Mouse (Mus musculus) limb, embryonic 14.5 days (tissue): ENCODE measurements around the gene Aff3. TPM values are rescaled to one million over a fixed set of nuclear protein-coding genes. Genes with fewer than 3 reads are reported as not detected.

ENCODE experiments used
- ATAC-seq: fragments of 200-750 bp; cut with Nextera tagmentation; 2 replicates; pipeline ENCODE4 v1.8.0; 2017; ENCODE audit warnings: low read depth, moderate number of reproducible peaks, moderate TSS enrichment; ENCODE audit not compliant: low FRiP score
- DNase-seq: peaks from one replicate; pipeline ENCODE4 v3.0.0-alpha.2; 2015; ENCODE audit warnings: low spot score
- H3K27ac ChIP-seq: fragments of 300-500 bp; sonication (generic); replicated peaks from 2 replicates; pipeline ENCODE4 v1.5.1; 2014; ENCODE audit warnings: low read depth, mild to moderate bottlenecking, low read length, moderate library complexity, mixed read lengths
- H3K27me3 ChIP-seq: fragments of 300-500 bp; sonication (generic); 2 replicates; pipeline ENCODE4 v1.6.1; 2014; ENCODE audit warnings: low read length, mixed read lengths; ENCODE audit not compliant: control insufficient read depth, insufficient read depth
- H3K36me3 ChIP-seq: fragments of 300-500 bp; sonication (generic); 2 replicates; pipeline ENCODE4 v1.6.1; 2014; ENCODE audit warnings: mild to moderate bottlenecking, low read length, moderate library complexity, mixed read lengths; ENCODE audit not compliant: control insufficient read depth, insufficient read depth
- H3K4me1 ChIP-seq: fragments of 300-500 bp; sonication (generic); 2 replicates; pipeline ENCODE4 v1.6.1; 2014; ENCODE audit warnings: antibody characterized with exemption, low read length, mixed read lengths; ENCODE audit not compliant: control insufficient read depth, insufficient read depth
- H3K4me2 ChIP-seq: fragments of 300-500 bp; sonication (generic); replicated peaks from 2 replicates; pipeline ENCODE4 v1.6.1; 2014; ENCODE audit warnings: low read depth, mild to moderate bottlenecking, low read length, moderate library complexity; ENCODE audit not compliant: severe bottlenecking
- H3K4me3 ChIP-seq: fragments of 300-500 bp; sonication (generic); replicated peaks from 2 replicates; pipeline ENCODE4 v1.5.1; 2014; ENCODE audit warnings: low read length
- H3K9ac ChIP-seq: fragments of 300-500 bp; sonication (generic); 2 replicates; pipeline ENCODE4 v1.6.1; 2014; ENCODE audit warnings: mild to moderate bottlenecking, low read depth, low read length, moderate library complexity; ENCODE audit not compliant: severe bottlenecking
- H3K9me3 ChIP-seq: fragments of 300-500 bp; sonication (generic); 2 replicates; pipeline ENCODE4 v1.6.1; 2016; ENCODE audit warnings: low read length; ENCODE audit not compliant: control insufficient read depth
- POLR2A ChIP-seq: fragments of 200-500 bp; IDR thresholded peaks from 2 replicates; pipeline ENCODE4 v1.8.0; 2012; ENCODE audit warnings: inconsistent platforms, mild to moderate bottlenecking, moderate library complexity, borderline replicate concordance; ENCODE audit not compliant: insufficient read depth, insufficient read length; ENCODE audit errors: extremely low read depth
- WGBS: fragments of 180-500 bp; shearing (Covaris S2); extraction: QIAGEN DNeasy Blood & Tissue Kit; methylation state at CpG from one replicate; pipeline ENCODE4 v1.1.7; 2014; 5-methylcytosine and 5-hydroxymethylcytosine counted together
- polyA plus RNA-seq, 2 experiments: library from polyadenylated mRNA; depleted of rRNA in 1 of 2; stranded (reverse) in 1 of 2; unstranded in 1 of 2; fragments of >200 nt; fragmentation: Nextera tagmentation in 1 of 2; extraction: Ambion mirVana in 1 of 2; gene quantifications; 2 replicates each; pipeline versions ENCODE4 v1.2.1 to v1.2.3; 2012 to 2014

Aff3 gene
- polyA plus RNA-seq, 2 experiments = 20.4 to 22.4 TPM

DNA sequence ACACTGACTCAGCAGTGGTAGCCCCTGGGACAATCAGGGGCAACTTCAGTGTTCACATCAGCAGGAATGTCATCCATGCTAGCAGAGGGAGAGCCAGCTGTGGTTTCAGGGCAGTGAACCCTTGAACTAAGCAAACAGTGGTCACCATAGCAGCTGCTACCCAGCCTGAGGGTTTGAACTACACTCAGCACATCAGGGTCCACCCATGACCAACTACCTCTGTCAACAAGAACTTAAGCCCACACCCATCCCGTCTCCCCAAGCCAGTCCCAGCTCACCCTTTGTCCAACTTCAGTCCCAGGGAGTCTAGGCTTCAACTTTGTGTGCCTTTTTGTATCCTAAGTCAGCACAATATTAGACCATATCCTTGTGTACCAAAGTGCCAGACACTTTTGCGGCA, 176.9 kb downstream of the Aff3 start:
- no peak for DNase-seq
- no peak for TF ChIP-seq POLR2A
- ATAC-seq = no peak
- Histone ChIP-seq H3K27me3 (no peaks in the 10 kb centered on the region), H3K9ac (no peak overlapping the region), H3K36me3 (no peaks in the 10 kb centered on the region), H3K4me2 (no peak overlapping the region), H3K27ac (no peak overlapping the region), H3K9me3 (no peaks in the 10 kb centered on the region), H3K4me3 (no peak overlapping the region), H3K4me1 (peaks cover 11% of the 10 kb centered on the region)
- whole genome bisulfite sequencing = 100% methylated on average over 2 of the region's 2 CpGs

DNA sequence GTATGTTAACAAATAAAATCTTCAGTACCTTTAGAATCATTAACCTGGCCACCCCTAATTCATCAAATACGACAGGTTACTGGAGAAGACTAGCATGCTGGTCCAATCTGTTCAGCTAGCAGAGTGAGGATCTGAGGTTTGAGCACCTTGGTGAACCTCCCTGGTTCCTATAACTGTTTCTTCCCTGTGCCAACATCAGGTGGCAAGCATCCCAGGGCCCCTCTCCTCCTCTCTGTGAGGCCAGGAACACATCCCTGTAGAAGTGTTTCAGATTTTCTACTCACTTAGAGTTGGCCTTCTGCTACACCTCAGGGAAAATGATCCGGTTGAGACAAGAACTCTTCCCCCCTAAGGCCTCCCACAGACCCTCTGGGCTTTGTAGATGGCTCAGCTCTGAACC, 181.6 kb downstream of the Aff3 start:
- TF ChIP-seq POLR2A = no peak
- Histone ChIP-seq H3K4me2 (no peak overlapping the region), H3K4me1 (peaks cover 18% of the 10 kb centered on the region), H3K36me3 (no peaks in the 10 kb centered on the region), H3K27me3 (no peaks in the 10 kb centered on the region), H3K27ac (no peak overlapping the region), H3K4me3 (no peak overlapping the region), H3K9me3 (no peaks in the 10 kb centered on the region), H3K9ac (no peak overlapping the region)
- ATAC-seq (no peak), DNase-seq (no peak)
- 64% methylated on average over 2 of the region's 2 CpGs for WGBS

DNA sequence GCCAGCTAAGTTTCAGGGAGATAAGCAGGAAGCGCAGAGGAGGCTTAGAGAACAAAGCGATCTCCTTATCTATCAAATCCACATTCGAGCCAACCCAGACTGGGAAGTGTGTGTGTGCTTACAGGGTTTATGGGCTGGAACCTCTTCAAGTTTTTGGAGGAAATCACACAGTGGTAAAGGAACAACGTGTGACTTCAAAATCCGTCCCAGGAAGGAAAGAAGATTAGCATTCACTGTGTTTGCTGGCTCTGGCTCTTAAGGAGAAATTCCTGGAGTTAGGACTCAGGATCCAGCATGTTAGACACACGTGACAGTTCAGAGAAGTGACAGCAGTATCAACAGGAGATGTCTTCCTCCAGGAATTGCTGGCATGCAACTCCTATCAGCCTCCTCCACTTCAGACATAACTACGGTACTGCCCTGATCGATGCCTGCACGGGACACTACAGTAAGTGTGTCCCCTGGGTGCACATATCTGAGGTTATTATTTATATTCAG, 186.5 kb downstream of the Aff3 start:
- 0 out of 2 replicates have a peak, but pooled peaks cover 6% of the 10 kb centered on the region for H3K4me1 ChIP-seq
- no peak overlapping the region for H3K4me3 ChIP-seq
- ATAC-seq (no peak), DNase-seq (no peak)
- TF ChIP-seq POLR2A = no peak
- WGBS = 51% methylated on average over 9 of the region's 9 CpGs
- H3K36me3 ChIP-seq = 0 out of 2 replicates have a peak, but pooled peaks cover 2% of the 10 kb centered on the region
- no peaks in the 10 kb centered on the region for H3K9me3 ChIP-seq
- no peak overlapping the region for H3K27ac ChIP-seq
- H3K9ac ChIP-seq = no peak overlapping the region
- H3K27me3 ChIP-seq = no peaks in the 10 kb centered on the region
- no peak overlapping the region for H3K4me2 ChIP-seq

DNA sequence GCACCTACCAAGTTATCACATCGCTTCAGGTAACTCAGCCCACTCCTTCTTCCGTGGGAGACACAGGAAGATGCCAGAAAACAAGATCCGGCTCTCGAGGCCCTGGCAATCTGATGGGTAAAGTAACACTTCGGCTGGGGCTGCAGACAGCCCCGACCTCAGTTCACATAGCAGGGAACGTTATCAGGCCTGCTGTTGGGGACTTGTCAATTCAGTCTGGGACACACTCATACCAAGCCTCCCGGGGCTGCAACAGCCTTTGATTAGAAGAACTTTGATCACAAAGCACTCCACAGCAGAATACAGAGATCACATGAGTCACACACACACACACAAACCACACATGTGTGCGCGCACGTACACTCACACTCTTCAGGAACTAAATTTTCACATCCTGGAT, 193.9 kb downstream of the Aff3 start:
- no peak overlapping the region for H3K4me3 ChIP-seq
- DNase-seq = no peak
- 45% methylated on average over 11 of the region's 11 CpGs for WGBS
- 0 out of 2 replicates have a peak overlapping the region, but pooled peaks have one; percentile 15 for H3K4me2 ChIP-seq
- H3K27ac ChIP-seq = no peak overlapping the region
- TF ChIP-seq POLR2A = no peak
- H3K36me3 ChIP-seq = no peaks in the 10 kb centered on the region
- H3K9ac ChIP-seq = 0 out of 2 replicates have a peak overlapping the region, but pooled peaks have one; percentile 25
- H3K27me3 ChIP-seq = no peaks in the 10 kb centered on the region
- ATAC-seq = no peak
- H3K9me3 ChIP-seq = no peaks in the 10 kb centered on the region
- peaks cover 14% of the 10 kb centered on the region for H3K4me1 ChIP-seq

DNA sequence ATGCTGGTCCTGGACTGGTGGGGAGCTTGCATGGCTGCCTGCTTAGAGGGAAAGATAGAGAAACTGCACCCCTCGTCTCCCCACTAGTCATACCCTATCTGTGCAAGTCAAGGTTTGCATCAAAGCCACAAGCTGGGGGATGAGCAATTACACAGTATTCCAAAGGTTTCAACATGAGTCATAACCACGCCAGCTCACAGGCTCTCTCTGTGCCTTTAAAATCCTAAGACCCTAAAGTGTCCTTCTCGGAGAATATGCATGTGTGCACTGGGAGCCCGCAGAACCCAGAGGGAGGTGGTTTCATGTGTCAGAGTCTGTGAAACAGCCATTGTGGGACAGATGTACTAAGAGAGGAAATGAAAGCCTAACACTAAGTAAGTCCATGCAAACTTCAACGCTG, 194.6 kb downstream of the Aff3 start:
- Histone ChIP-seq H3K9ac (no peak overlapping the region), H3K4me1 (peaks cover 14% of the 10 kb centered on the region), H3K36me3 (no peaks in the 10 kb centered on the region), H3K27me3 (no peaks in the 10 kb centered on the region), H3K4me3 (no peak overlapping the region), H3K4me2 (no peak overlapping the region), H3K9me3 (no peaks in the 10 kb centered on the region), H3K27ac (no peak overlapping the region)
- 31% methylated on average over 5 of the region's 5 CpGs for WGBS
- no peak for TF ChIP-seq POLR2A
- DNase-seq (no peak), ATAC-seq (no peak)
